Mouse (Mus musculus): Measurements from ENCODE around the gene Ankrd55. TPM values are rescaled to one million over a fixed set of nuclear protein-coding genes. Genes with fewer than 3 reads are reported as not detected.

Gene Ankrd55
- total and polyA plus RNA-seq, 2 experiments from 2014 or later: 5.7 to 15.6 TPM

GRCm38 (mm10) chr13:112375766-112376165 is 87.5 kb downstream of the Ankrd55 start:
- H3K4me3 ChIP-seq (ENCODE audit: low read depth, low read length): no peak overlapping the region
- WGBS: 18% methylated on average over 8 of the region's 8 CpGs
- no peak overlapping the region for H3K9ac ChIP-seq
- no peak overlapping the region for H3K27ac ChIP-seq (ENCODE audit: low read depth, low read length)
- H3K36me3 ChIP-seq (ENCODE audit: insufficient read depth): no peaks in the 10 kb centered on the region
- no peaks in the 10 kb centered on the region for H3K9me3 ChIP-seq (ENCODE audit: low read length)
- no peaks in the 10 kb centered on the region for H3K27me3 ChIP-seq (ENCODE audit: insufficient read depth, low read length)
- no peak for TF ChIP-seq CTCF (IDR thresholded peaks at IDR 0.05; ENCODE audit: low read depth)
- DNase-seq (no peak), ATAC-seq (peak; percentile 51; the same call in 1 of the 2 replicates)
- no peaks in the 10 kb centered on the region for H3K4me1 ChIP-seq (ENCODE audit: insufficient read depth)
- H3K4me2 ChIP-seq (ENCODE audit: low read depth): no peak overlapping the region

GRCm38 (mm10) chr13:112378782-112379305 is 90.6 kb downstream of the Ankrd55 start:
- 87% methylated on average over 9 of the region's 9 CpGs for WGBS
- H3K36me3 ChIP-seq (ENCODE audit: insufficient read depth): no peaks in the 10 kb centered on the region
- H3K4me2 ChIP-seq (ENCODE audit: low read depth): no peak overlapping the region
- no peaks in the 10 kb centered on the region for H3K4me1 ChIP-seq (ENCODE audit: insufficient read depth)
- no peaks in the 10 kb centered on the region for H3K27me3 ChIP-seq (ENCODE audit: insufficient read depth, low read length)
- no peak for ATAC-seq
- H3K27ac ChIP-seq (ENCODE audit: low read depth, low read length): no peak overlapping the region
- H3K9me3 ChIP-seq (ENCODE audit: low read length): no peaks in the 10 kb centered on the region
- H3K9ac ChIP-seq: no peak overlapping the region
- no peak overlapping the region for H3K4me3 ChIP-seq (ENCODE audit: low read depth, low read length)
- no peak for DNase-seq
- TF ChIP-seq CTCF (IDR thresholded peaks at IDR 0.05; ENCODE audit: low read depth): no peak

GRCm38 (mm10) chr13:112381476-112381875 is 93.2 kb downstream of the Ankrd55 start:
- no peak for DNase-seq
- no peaks in the 10 kb centered on the region for H3K27me3 ChIP-seq (ENCODE audit: insufficient read depth, low read length)
- H3K27ac ChIP-seq (ENCODE audit: low read depth, low read length): no peak overlapping the region
- ATAC-seq: no peak
- H3K4me1 ChIP-seq (ENCODE audit: insufficient read depth): no peaks in the 10 kb centered on the region
- H3K4me2 ChIP-seq (ENCODE audit: low read depth): no peak overlapping the region
- H3K9ac ChIP-seq: no peak overlapping the region
- H3K36me3 ChIP-seq (ENCODE audit: insufficient read depth): no peaks in the 10 kb centered on the region
- TF ChIP-seq CTCF (IDR thresholded peaks at IDR 0.05; ENCODE audit: low read depth): no peak
- no peaks in the 10 kb centered on the region for H3K9me3 ChIP-seq (ENCODE audit: low read length)
- H3K4me3 ChIP-seq (ENCODE audit: low read depth, low read length): no peak overlapping the region
- 79% methylated on average over 2 of the region's 2 CpGs for WGBS

DNA sequence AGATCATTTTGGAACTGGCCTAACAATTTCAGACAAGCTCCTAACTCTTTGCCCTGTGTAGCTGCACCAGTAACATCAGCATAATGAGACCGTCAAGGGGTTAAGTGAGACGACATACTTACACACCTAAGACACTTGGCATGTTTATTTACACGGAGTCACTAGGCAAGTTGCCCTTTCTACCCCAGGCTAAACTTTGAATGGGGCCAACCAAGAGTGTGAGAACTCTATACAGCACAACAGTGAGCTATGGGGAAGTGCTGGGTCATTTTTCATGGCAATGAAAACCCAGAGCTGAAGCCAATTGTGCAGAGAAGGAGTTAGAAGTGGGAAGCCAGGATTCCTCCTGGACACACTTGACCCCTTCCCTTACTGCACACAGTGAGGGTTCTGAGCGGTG is 94.2 kb downstream of the Ankrd55 start:
- DNase-seq (no peak), ATAC-seq (no peak)
- Histone ChIP-seq H3K27ac (ENCODE audit: low read depth, low read length) (no peak overlapping the region), H3K4me1 (ENCODE audit: insufficient read depth) (no peaks in the 10 kb centered on the region), H3K36me3 (ENCODE audit: insufficient read depth) (no peaks in the 10 kb centered on the region), H3K4me3 (ENCODE audit: low read depth, low read length) (no peak overlapping the region), H3K9me3 (ENCODE audit: low read length) (no peaks in the 10 kb centered on the region), H3K27me3 (ENCODE audit: insufficient read depth, low read length) (no peaks in the 10 kb centered on the region), H3K4me2 (ENCODE audit: low read depth) (no peak overlapping the region), H3K9ac (no peak overlapping the region)
- no peak for TF ChIP-seq CTCF (IDR thresholded peaks at IDR 0.05; ENCODE audit: low read depth)
- WGBS: 77% methylated on average over 4 of the region's 4 CpGs

- H3K27me3 ChIP-seq (ENCODE audit: insufficient read depth, low read length): no peaks in the 10 kb centered on the region
- no peak for TF ChIP-seq CTCF (IDR thresholded peaks at IDR 0.05; ENCODE audit: low read depth)
- no peak overlapping the region for H3K4me2 ChIP-seq (ENCODE audit: low read depth)
- no peak overlapping the region for H3K27ac ChIP-seq (ENCODE audit: low read depth, low read length)
- no peaks in the 10 kb centered on the region for H3K4me1 ChIP-seq (ENCODE audit: insufficient read depth)
- no peak overlapping the region for H3K9ac ChIP-seq
- DNase-seq: peak; percentile 7
- WGBS: 69% methylated on average over 3 of the region's 3 CpGs
- no peak overlapping the region for H3K4me3 ChIP-seq (ENCODE audit: low read depth, low read length)
- no peaks in the 10 kb centered on the region for H3K36me3 ChIP-seq (ENCODE audit: insufficient read depth)
- no peak for ATAC-seq
- no peaks in the 10 kb centered on the region for H3K9me3 ChIP-seq (ENCODE audit: low read length)
Measured at GRCm38 (mm10) chr13:112382956-112383355, 94.7 kb downstream of the Ankrd55 start.

DNA sequence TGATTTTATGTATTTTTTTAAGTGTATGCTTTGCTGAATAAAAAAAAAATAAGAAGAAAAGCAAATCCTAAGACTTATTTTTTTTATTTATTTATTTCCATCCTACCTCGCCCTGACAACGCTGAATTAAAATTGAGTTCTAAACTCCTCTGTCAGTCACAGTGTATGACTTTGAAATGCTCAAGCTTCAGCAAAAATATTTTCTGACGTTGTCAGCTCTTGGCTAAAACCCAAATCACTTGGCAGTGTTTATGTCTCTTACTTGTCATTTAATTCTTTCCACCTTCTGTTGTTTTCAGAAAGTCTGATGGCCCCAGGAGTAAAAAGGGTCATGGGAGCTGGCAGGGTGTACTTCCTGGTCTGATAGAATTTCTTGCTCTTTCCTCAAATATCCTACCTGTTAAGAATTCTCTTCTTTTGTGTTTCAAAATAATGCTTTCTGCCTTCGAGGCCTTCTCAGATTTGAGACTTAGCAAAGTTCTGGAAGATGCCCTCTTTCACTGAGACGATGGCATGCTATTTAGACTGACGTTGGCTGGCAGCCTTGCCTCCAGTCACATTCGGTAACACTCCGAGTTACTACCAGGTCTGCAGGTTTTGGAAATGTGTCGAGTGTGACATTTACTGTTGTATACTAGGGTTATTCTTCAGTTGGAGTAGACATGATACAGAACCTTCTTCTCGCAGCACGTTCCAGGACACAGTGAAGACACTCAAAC is 95.8 kb downstream of the Ankrd55 start:
- peak; percentile 36 for DNase-seq
- 54% methylated on average over 11 of the region's 11 CpGs for WGBS
- Histone ChIP-seq H3K4me3 (ENCODE audit: low read depth, low read length) (no peak overlapping the region), H3K27ac (ENCODE audit: low read depth, low read length) (no peak overlapping the region), H3K4me2 (ENCODE audit: low read depth) (no peak overlapping the region), H3K9me3 (ENCODE audit: low read length) (no peaks in the 10 kb centered on the region), H3K9ac (no peak overlapping the region), H3K36me3 (ENCODE audit: insufficient read depth) (no peaks in the 10 kb centered on the region), H3K27me3 (ENCODE audit: insufficient read depth, low read length) (no peaks in the 10 kb centered on the region), H3K4me1 (ENCODE audit: insufficient read depth) (no peaks in the 10 kb centered on the region)
- TF ChIP-seq CTCF (IDR thresholded peaks at IDR 0.05; ENCODE audit: low read depth): no peak
- peak; percentile 32; the same call in 1 of the 2 replicates for ATAC-seq

- Histone ChIP-seq H3K9me3 (ENCODE audit: low read length) (no peaks in the 10 kb centered on the region), H3K36me3 (ENCODE audit: insufficient read depth) (no peaks in the 10 kb centered on the region), H3K9ac (no peak overlapping the region), H3K4me2 (ENCODE audit: low read depth) (no peak overlapping the region), H3K4me1 (ENCODE audit: insufficient read depth) (no peaks in the 10 kb centered on the region), H3K4me3 (ENCODE audit: low read depth, low read length) (no peak overlapping the region), H3K27ac (ENCODE audit: low read depth, low read length) (no peak overlapping the region), H3K27me3 (ENCODE audit: insufficient read depth, low read length) (no peaks in the 10 kb centered on the region)
- ATAC-seq (no peak), DNase-seq (no peak)
- no peak for TF ChIP-seq CTCF (IDR thresholded peaks at IDR 0.05; ENCODE audit: low read depth)
- 91% methylated on average over 9 of the region's 9 CpGs for WGBS
Measured at GRCm38 (mm10) chr13:112385040-112385439, 96.8 kb downstream of the Ankrd55 start.
